Mouse (Mus musculus) embryonic facial prominence, embryonic 12.5 days (tissue): ENCODE results near the gene Nup153. TPM values are rescaled to one million over a fixed set of nuclear protein-coding genes. Genes with fewer than 3 reads are reported as not detected.

Experiments
- ATAC-seq: fragments of 200-750 bp; cut with Nextera tagmentation; 2 replicates; pipeline ENCODE4 v1.8.0; 2017; ENCODE audit not compliant: insufficient number of reproducible peaks, insufficient read depth, low FRiP score, low TSS enrichment
- H3K27ac ChIP-seq: fragments of 300-500 bp; sonication (generic); 2 replicates; pipeline ENCODE4 v1.5.1; 2016; ENCODE audit warnings: mild to moderate bottlenecking
- H3K27me3 ChIP-seq: fragments of 300-500 bp; sonication (generic); 2 replicates; pipeline ENCODE4 v1.6.1; 2016; ENCODE audit warnings: mild to moderate bottlenecking, moderate library complexity
- H3K36me3 ChIP-seq: fragments of 300-500 bp; sonication (generic); 2 replicates; pipeline ENCODE4 v1.6.1; 2016; ENCODE audit warnings: mild to moderate bottlenecking
- H3K4me1 ChIP-seq: fragments of 300-500 bp; sonication (generic); 2 replicates; pipeline ENCODE4 v1.6.1; 2016
- H3K4me2 ChIP-seq: fragments of 300-500 bp; sonication (generic); replicated peaks from 2 replicates; pipeline ENCODE4 v1.6.1; 2016; ENCODE audit warnings: mild to moderate bottlenecking, moderate library complexity
- H3K4me3 ChIP-seq: fragments of 300-500 bp; sonication (generic); 2 replicates; pipeline ENCODE4 v1.5.1; 2016; ENCODE audit warnings: mild to moderate bottlenecking
- H3K9ac ChIP-seq: fragments of 300-500 bp; sonication (generic); 2 replicates; pipeline ENCODE4 v1.6.1; 2016; ENCODE audit warnings: mild to moderate bottlenecking, moderate library complexity
- H3K9me3 ChIP-seq: fragments of 300-500 bp; sonication (generic); 2 replicates; pipeline ENCODE4 v1.6.1; 2016; ENCODE audit warnings: mild to moderate bottlenecking, moderate library complexity
- WGBS: fragments of 180-500 bp; shearing (Covaris S2); methylation state at CpG from one replicate; pipeline ENCODE4 v1.1.7; 2016; 5-methylcytosine and 5-hydroxymethylcytosine counted together
- polyA plus RNA-seq: library from polyadenylated mRNA; unstranded; fragments of >200 nt; fragmentation: Nextera tagmentation; extraction: Ambion mirVana; gene quantifications from 2 replicates; pipeline ENCODE4 v1.2.1, GENCODE M21; 2016

Nup153 gene
- polyA plus RNA-seq, 1 experiment from 2014 or later = 38.5 TPM

- Histone ChIP-seq H3K4me1 (no peaks in the 10 kb centered on the region), H3K4me2 (no peak overlapping the region), H3K27me3 (no peaks in the 10 kb centered on the region), H3K4me3 (no peak overlapping the region), H3K36me3 (peaks cover 23% of the 10 kb centered on the region), H3K27ac (no peak overlapping the region), H3K9ac (no peak overlapping the region), H3K9me3 (no peaks in the 10 kb centered on the region)
- WGBS = 88% methylated on average over 13 of the region's 13 CpGs
- no peak for ATAC-seq
Measured at GRCm38 (mm10) chr13:46752566-46753229, 25.0 kb upstream of the Nup153 start.

- Histone ChIP-seq H3K4me3 (no peak overlapping the region), H3K4me1 (no peaks in the 10 kb centered on the region), H3K4me2 (no peak overlapping the region), H3K9ac (no peak overlapping the region), H3K36me3 (peaks cover 23% of the 10 kb centered on the region), H3K27me3 (no peaks in the 10 kb centered on the region), H3K9me3 (no peaks in the 10 kb centered on the region), H3K27ac (no peak overlapping the region)
- ATAC-seq = no peak
- WGBS = 78% methylated on average over 5 of the region's 5 CpGs
Measured at GRCm38 (mm10) chr13:46748138-46748873, 20.6 kb upstream of the Nup153 start.

GRCm38 (mm10) chr13:46743821-46744220 lies 16.1 kb upstream of the Nup153 start:
- no peak overlapping the region for H3K27ac ChIP-seq
- no peaks in the 10 kb centered on the region for H3K36me3 ChIP-seq
- no peaks in the 10 kb centered on the region for H3K4me1 ChIP-seq
- 86% methylated on average over 8 of the region's 8 CpGs for WGBS
- no peak overlapping the region for H3K4me2 ChIP-seq
- H3K4me3 ChIP-seq = no peak overlapping the region
- no peaks in the 10 kb centered on the region for H3K27me3 ChIP-seq
- H3K9me3 ChIP-seq = no peaks in the 10 kb centered on the region
- no peak overlapping the region for H3K9ac ChIP-seq
- ATAC-seq = no peak

- WGBS = 66% methylated on average over 2 of the region's 2 CpGs
- Histone ChIP-seq H3K9ac (no peak overlapping the region), H3K27ac (no peak overlapping the region), H3K27me3 (no peaks in the 10 kb centered on the region), H3K9me3 (no peaks in the 10 kb centered on the region), H3K4me1 (no peaks in the 10 kb centered on the region), H3K36me3 (no peaks in the 10 kb centered on the region), H3K4me3 (no peak overlapping the region), H3K4me2 (no peak overlapping the region)
- no peak for ATAC-seq
Measured at GRCm38 (mm10) chr13:46742367-46742766, 14.6 kb upstream of the Nup153 start.

GRCm38 (mm10) chr13:46739426-46739825 lies 11.7 kb upstream of the Nup153 start:
- 69% methylated on average over 7 of the region's 7 CpGs for WGBS

GRCm38 (mm10) chr13:46737482-46737881 lies 9.7 kb upstream of the Nup153 start:
- Histone ChIP-seq H3K36me3 (no peaks in the 10 kb centered on the region), H3K9me3 (no peaks in the 10 kb centered on the region), H3K9ac (no peak overlapping the region), H3K27ac (no peak overlapping the region), H3K4me3 (no peak overlapping the region), H3K4me1 (0 out of 2 replicates have a peak, but pooled peaks cover 2% of the 10 kb centered on the region), H3K4me2 (no peak overlapping the region), H3K27me3 (no peaks in the 10 kb centered on the region)
- 75% methylated on average over 4 of the region's 4 CpGs for WGBS
- ATAC-seq = no peak

More at GRCm38 (mm10) chr13:46739426-46739825, 11.7 kb upstream of the Nup153 start:
- Histone ChIP-seq H3K9ac (no peak overlapping the region), H3K4me2 (no peak overlapping the region), H3K27me3 (no peaks in the 10 kb centered on the region), H3K9me3 (no peaks in the 10 kb centered on the region), H3K4me1 (0 out of 2 replicates have a peak, but pooled peaks cover 2% of the 10 kb centered on the region), H3K4me3 (no peak overlapping the region), H3K27ac (no peak overlapping the region), H3K36me3 (no peaks in the 10 kb centered on the region)
- ATAC-seq = no peak

- no peaks in the 10 kb centered on the region for H3K36me3 ChIP-seq
- H3K27me3 ChIP-seq = no peaks in the 10 kb centered on the region
- WGBS = 4% methylated on average over 12 of the region's 12 CpGs
- 0 out of 2 replicates have a peak, but pooled peaks cover 2% of the 10 kb centered on the region for H3K4me1 ChIP-seq
- ATAC-seq = no peak
- no peaks in the 10 kb centered on the region for H3K9me3 ChIP-seq
- peak overlapping the region; percentile 56 for H3K9ac ChIP-seq
- H3K4me2 ChIP-seq = peak overlapping the region; percentile 90
- H3K27ac ChIP-seq = peak overlapping the region; percentile 57; the same call in 1 of the 2 replicates
- H3K4me3 ChIP-seq = peak overlapping the region; percentile 44
Measured at GRCm38 (mm10) chr13:46736479-46736865, 8.7 kb upstream of the Nup153 start.

GRCm38 (mm10) chr13:46735808-46736478 lies 8.2 kb upstream of the Nup153 start:
- 0 out of 2 replicates have a peak, but pooled peaks cover 2% of the 10 kb centered on the region for H3K4me1 ChIP-seq
- peak; percentile 35; the same call in 1 of the 2 replicates for ATAC-seq
- peak overlapping the region; percentile 90 for H3K4me2 ChIP-seq
- under 1% methylated on average over 20 of the region's 20 CpGs for WGBS
- H3K27ac ChIP-seq = peak overlapping the region; percentile 57; the same call in 1 of the 2 replicates
- no peaks in the 10 kb centered on the region for H3K27me3 ChIP-seq
- no peaks in the 10 kb centered on the region for H3K36me3 ChIP-seq
- H3K4me3 ChIP-seq = peak overlapping the region; percentile 44
- H3K9ac ChIP-seq = peak overlapping the region; percentile 56
- no peaks in the 10 kb centered on the region for H3K9me3 ChIP-seq

- peak overlapping the region; percentile 90 for H3K4me2 ChIP-seq
- 0 out of 2 replicates have a peak, but pooled peaks cover 2% of the 10 kb centered on the region for H3K4me1 ChIP-seq
- H3K4me3 ChIP-seq = peak overlapping the region; percentile 44
- no peak for ATAC-seq
- no peaks in the 10 kb centered on the region for H3K27me3 ChIP-seq
- H3K36me3 ChIP-seq = no peaks in the 10 kb centered on the region
- 46% methylated on average over 11 of the region's 11 CpGs for WGBS
- peak overlapping the region; percentile 56; the same call in 1 of the 2 replicates for H3K9ac ChIP-seq
- H3K9me3 ChIP-seq = no peaks in the 10 kb centered on the region
- H3K27ac ChIP-seq = 0 out of 2 replicates have a peak overlapping the region, but pooled peaks have one; percentile 57
Measured at GRCm38 (mm10) chr13:46735219-46735807, 7.6 kb upstream of the Nup153 start.

- Histone ChIP-seq H3K9ac (no peak overlapping the region), H3K27ac (no peak overlapping the region), H3K4me1 (peaks cover 7% of the 10 kb centered on the region; the same call in 1 of the 2 replicates), H3K4me3 (no peak overlapping the region), H3K4me2 (no peak overlapping the region), H3K27me3 (no peaks in the 10 kb centered on the region), H3K36me3 (no peaks in the 10 kb centered on the region), H3K9me3 (no peaks in the 10 kb centered on the region)
- ATAC-seq = no peak
- WGBS = 78% methylated on average over 2 of the region's 2 CpGs
Measured at GRCm38 (mm10) chr13:46729998-46730397, 2.3 kb upstream of the Nup153 start.

GRCm38 (mm10) chr13:46728411-46728810 lies 671 bp upstream of the Nup153 start:
- WGBS = 36% methylated on average over 5 of the region's 5 CpGs
- Histone ChIP-seq H3K4me1 (peaks cover 12% of the 10 kb centered on the region), H3K27ac (peak overlapping the region; percentile 98; the same call in 1 of the 2 replicates), H3K4me3 (peak overlapping the region; percentile 100), H3K9ac (peak overlapping the region; percentile 42; the same call in 1 of the 2 replicates), H3K4me2 (peak overlapping the region; percentile 74), H3K36me3 (no peaks in the 10 kb centered on the region), H3K27me3 (no peaks in the 10 kb centered on the region), H3K9me3 (no peaks in the 10 kb centered on the region)
- no peak for ATAC-seq
